In genomic region chr5:119668913-119669411, GRCm38 (mm10) we compare ENCODE assay signal across 10 mouse cellular contexts. TPM values are rescaled to one million over a fixed set of nuclear protein-coding genes. Genes with fewer than 3 reads are reported as not detected.
DNase-seq lines count a peak whose midpoint lies in the region; ATAC-seq and TF ChIP-seq lines count a peak whose summit lies in the region.
"Had no signal": no experiment of that assay in that cellular context is flagged by ENCODE, and none has a peak within 500 bp of the region (broad histone marks: within the 10 kb centered on the region; RNA-seq: fewer than 3 reads in every experiment).

No protein-coding gene starts in this region.

- ATAC-seq in kidney, embryonic 15.5 days (replicated peaks; ENCODE audit: low FRiP score) = no peak
- no peak for ATAC-seq in heart, postnatal 0 days (ENCODE audit: insufficient read depth, low read depth)
- no peak for ATAC-seq in granulocyte monocyte progenitor cell, adult 5-6 weeks (replicated peaks; ENCODE audit: poor library complexity, severe bottlenecking)

- H3K27ac ChIP-seq in kidney, embryonic 15.5 days = peak overlapping the region; percentile 98
- peak overlapping the region; percentile 83; the same call in 1 of the 2 replicates for H3K27ac ChIP-seq in heart, postnatal 0 days (ENCODE audit: low read depth)

- H3K4me3 ChIP-seq in kidney, embryonic 15.5 days (replicated peaks) = peak overlapping the region; percentile 51
- H3K4me3 ChIP-seq in heart, postnatal 0 days (ENCODE audit: low read depth, low read length) = peak overlapping the region; percentile 55

- H3K27me3 ChIP-seq in kidney, embryonic 15.5 days = peaks cover 95% of the 10 kb centered on the region
- H3K27me3 ChIP-seq in heart, postnatal 0 days (ENCODE audit: control insufficient read depth, insufficient read depth, low read length) = peaks cover 81% of the 10 kb centered on the region

- no peak for TF ChIP-seq CTCF in heart, postnatal 0 days (IDR thresholded peaks at IDR 0.05; ENCODE audit: low read depth)

- H3K36me3 ChIP-seq in kidney, embryonic 15.5 days = no peaks in the 10 kb centered on the region
- H3K36me3 ChIP-seq in heart, postnatal 0 days (replicated peaks; ENCODE audit: control insufficient read depth, insufficient read depth, low read length) = no peaks in the 10 kb centered on the region

- no peak for TF ChIP-seq EP300 in heart, postnatal 0 days (IDR thresholded peaks at IDR 0.05; ENCODE audit: low read depth)

- peaks cover 52% of the 10 kb centered on the region for H3K4me1 ChIP-seq in kidney, embryonic 15.5 days
- H3K4me1 ChIP-seq in heart, postnatal 0 days (ENCODE audit: control insufficient read depth, insufficient read depth) = peaks cover 15% of the 10 kb centered on the region; the same call in 1 of the 2 replicates

- WGBS in kidney, embryonic 15.5 days = 14% methylated on average over 18 of the region's 18 CpGs
- 24% methylated on average over 16 of the region's 18 CpGs for WGBS in heart, postnatal 0 days

- no peak for DNase-seq in kidney, postnatal 36 days
- peak; percentile 64 for DNase-seq in adrenal gland, postnatal 10 days
- no peak for DNase-seq in heart, postnatal 0 days (ENCODE audit: low spot score)
- DNase-seq in neural tube, embryonic 10.5 days (ENCODE audit: extremely low spot score, low spot score) = peak; percentile 56
- no peak for DNase-seq in cerebellum, adult 11-12 months
- no peak for DNase-seq in layer of hippocampus, postnatal 14 days (ENCODE audit: low spot score in 2 of 2)
- DNase-seq: cerebellum, postnatal 25 days had no signal

- H3K4me2 ChIP-seq in kidney, embryonic 15.5 days = peak overlapping the region; percentile 84
- H3K4me2 ChIP-seq in heart, postnatal 0 days (ENCODE audit: low read depth, low read length) = peak overlapping the region; percentile 69

- no peaks in the 10 kb centered on the region for H3K9me3 ChIP-seq in kidney, embryonic 15.5 days (replicated peaks)
- H3K9me3 ChIP-seq in heart, postnatal 0 days (replicated peaks; ENCODE audit: control insufficient read depth, low read length) = no peaks in the 10 kb centered on the region

- peak overlapping the region; percentile 58 for H3K9ac ChIP-seq in kidney, embryonic 15.5 days
- H3K9ac ChIP-seq in heart, postnatal 0 days (replicated peaks; ENCODE audit: low read depth, low read length) = no peak overlapping the region

RNA-seq across cellular contexts. Expression of gene Tbx3, which starts 1.5 kb away (rescaled TPM):
- polyA plus RNA-seq in kidney, embryonic 15.5 days (2015; fragmentation: Nextera tagmentation; extraction: Ambion mirVana) = 51.1 and 54.4 TPM in 2 replicates
- 100 to 1,000 TPM; 136 to 142 TPM for total RNA-seq in adrenal gland, postnatal 10 days (2021)
- 3.2 and 6.7 TPM in 2 replicates for total RNA-seq in heart, postnatal 0 days (2014; rRNA removed; ENCODE audit: low replicate concordance)
- polyA plus RNA-seq in heart, postnatal 0 days (2015; fragmentation: Nextera tagmentation; extraction: Ambion mirVana) = 5.4 and 5.7 TPM in 2 replicates
- total RNA-seq in granulocyte monocyte progenitor cell, adult 5-6 weeks (2014; fragmentation: Nextera tagmentation) = not detected in 2 replicates
- total RNA-seq in granulocyte monocyte progenitor cell, adult 5-6 weeks (2017) = not detected in 2 replicates
- 1 to 10 TPM; 3.1 to 3.9 TPM for total RNA-seq in layer of hippocampus, postnatal 14 days (2021)
- total RNA-seq: hematopoietic stem cell, adult 5-6 weeks had no signal

Comparison
In these comparisons a context has a peak if more than half of its experiments do, and no peak if none do; other contexts are left out.
1. DNase-seq: peak in adrenal gland, postnatal 10 days (single experiment) and neural tube, embryonic 10.5 days (single experiment); none in kidney, postnatal 36 days (0 of 2), heart, postnatal 0 days (single experiment), cerebellum, adult 11-12 months (single experiment) and layer of hippocampus, postnatal 14 days (0 of 2).
2. RNA of gene Tbx3, which starts 1.5 kb away (total RNA-seq): 136 to 142 TPM in adrenal gland, postnatal 10 days; 3.1 to 3.9 TPM in layer of hippocampus, postnatal 14 days, 3.2 to 6.7 TPM in heart, postnatal 0 days and not detected in granulocyte monocyte progenitor cell, adult 5-6 weeks; every median in the first group is over 10 times any median in the second.